In the genomic region with DNA sequence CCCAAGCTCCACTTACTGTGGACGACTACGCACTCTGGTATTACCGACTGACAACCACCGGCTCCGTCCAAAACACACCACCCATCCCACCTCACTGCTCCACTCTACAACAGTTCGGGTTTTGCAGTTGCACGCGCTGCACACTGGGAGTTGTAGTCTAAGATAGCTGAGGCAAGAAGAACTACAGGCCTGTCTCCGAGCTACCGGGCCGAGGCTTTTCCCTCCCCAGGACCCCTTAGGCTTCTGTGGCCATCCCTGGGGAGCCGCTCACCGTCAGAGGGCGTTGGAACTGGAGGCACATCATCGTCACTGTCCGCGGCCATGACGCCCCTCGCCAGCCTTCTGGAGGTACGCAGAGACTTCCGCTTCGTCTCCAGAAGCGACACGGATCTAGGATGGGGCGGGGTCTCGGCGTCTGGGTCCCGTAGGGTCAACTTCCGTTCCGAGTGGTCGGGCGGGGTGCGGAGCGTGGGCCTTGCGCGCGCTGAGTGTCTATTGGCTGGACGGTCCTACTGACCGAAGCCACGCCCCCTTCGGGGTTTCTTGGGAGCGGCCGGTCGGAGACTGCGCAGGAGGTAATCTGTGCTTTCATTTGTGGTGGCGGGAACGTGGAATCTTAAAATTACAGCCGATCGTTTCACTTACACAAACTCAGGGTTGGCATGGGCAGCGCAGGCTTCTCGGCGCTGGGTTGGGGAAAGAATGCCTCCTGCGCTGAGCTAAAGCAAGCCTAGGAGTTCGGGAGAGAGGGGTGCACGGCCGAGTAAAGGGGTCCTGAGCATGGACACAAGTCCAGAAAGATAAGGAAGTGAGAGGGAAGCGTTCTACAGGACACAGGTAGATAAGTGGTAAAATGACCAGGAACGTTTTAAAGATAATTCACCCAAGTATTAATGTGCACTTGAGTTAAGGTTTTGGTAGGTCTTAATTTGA, we compare ENCODE assay signal across 8 mouse cellular contexts. TPM values are rescaled to one million over a fixed set of nuclear protein-coding genes. Genes with fewer than 3 reads are reported as not detected.
DNase-seq lines count a peak whose midpoint lies in the region; ATAC-seq lines count a peak whose summit lies in the region.

A gene (minus strand): TSS at position 444 of the 933 bp plus-strand sequence.
A gene (plus strand): TSS at position 527 of the 933 bp plus-strand sequence.

- peaks cover 21% of the 10 kb centered on the region for H3K36me3 ChIP-seq in hindbrain, embryonic 16.5 days (ENCODE audit: control insufficient read depth, insufficient read depth, low read length)
- peaks cover 33% of the 10 kb centered on the region for H3K36me3 ChIP-seq in macrophage (ENCODE audit: inconsistent target)

- H3K4me2 ChIP-seq in hindbrain, embryonic 16.5 days (ENCODE audit: low read length): peak within 1 kb of the TSS; percentile 81

- under 1% methylated on average over 58 of the region's 58 CpGs for WGBS in hindbrain, embryonic 16.5 days
- WGBS in macrophage (ENCODE audit: missing documents): under 1% methylated on average over 56 of the region's 58 CpGs

- DNase-seq in T-cell, adult 2 months (ENCODE audit: low spot score): peak; percentile 92
- DNase-seq in cerebellum, postnatal 36 days: peak; percentile 89 to 95
- DNase-seq in gastrocnemius, adult 18-20 months (ENCODE audit: low spot score): peak; percentile 94
- DNase-seq in left cerebral cortex, adult 18-20 months (ENCODE audit: low spot score in 2 of 2): peak; percentile 89 to 95
- DNase-seq in right cerebral cortex, adult 18-20 months: peak; percentile 95
- peak; percentile 70 for DNase-seq in urinary bladder, postnatal 10 days (ENCODE audit: low spot score)

- H3K9me3 ChIP-seq in hindbrain, embryonic 16.5 days (ENCODE audit: control insufficient read depth, low read length): no peaks in the 10 kb centered on the region

- no peaks in the 10 kb centered on the region for H3K27me3 ChIP-seq in hindbrain, embryonic 16.5 days (replicated peaks; ENCODE audit: control insufficient read depth, insufficient read depth, low read length)

- H3K79me2 ChIP-seq in macrophage (ENCODE audit: inconsistent target): peaks cover 19% of the 10 kb centered on the region

- peak within 1 kb of the TSS; percentile 94 for H3K27ac ChIP-seq in hindbrain, embryonic 16.5 days (ENCODE audit: low read depth, low read length)
- H3K27ac ChIP-seq in macrophage: peak within 1 kb of the TSS; percentile 89

- H3K4me1 ChIP-seq in hindbrain, embryonic 16.5 days (ENCODE audit: control insufficient read depth, insufficient read depth, low read depth, low read length): peaks cover 9% of the 10 kb centered on the region

- H3K4me3 ChIP-seq in hindbrain, embryonic 16.5 days (ENCODE audit: low read length): peak within 1 kb of the TSS; percentile 76
- peak within 1 kb of the TSS; percentile 77 for H3K4me3 ChIP-seq in macrophage (ENCODE audit: inconsistent target)

- H3K9ac ChIP-seq in hindbrain, embryonic 16.5 days (ENCODE audit: low read depth, low read length): peak within 1 kb of the TSS; percentile 81

- peak; percentile 99 for ATAC-seq in hindbrain, embryonic 16.5 days

RNA-seq across cellular contexts. Expression of the first gene that starts in this region (rescaled TPM):
- 1 to 10 TPM; 3.7 to 4.7 TPM for total RNA-seq in gastrocnemius, adult 18-20 months (2021)
- polyA plus RNA-seq in hindbrain, embryonic 16.5 days (2015; fragmentation: Nextera tagmentation; extraction: Ambion mirVana): 29.6 and 30.1 TPM in 2 replicates
- 10 to 100 TPM; 12.5 to 15.1 TPM for total RNA-seq in left cerebral cortex, adult 18-20 months (2021)
- total RNA-seq in macrophage (2018; cell fraction: chromatin; rRNA removed): 10 to 100 TPM; 12.7 to 30.4 (median 20.6) TPM
- total RNA-seq in macrophage (2018; cell fraction: cytosol; rRNA removed): 10 to 100 TPM in 15 of 26 experiments, 1 to 10 TPM in 11; 5.9 to 13.4 (median 10.2) TPM
- total RNA-seq in macrophage (2018; cell fraction: nucleus; rRNA removed): 10 to 100 TPM; 10.1 to 26.2 (median 17.3) TPM
- 7.1 to 13.7 TPM (median 11.5 TPM) in 3 replicates for polyA plus RNA-seq in macrophage (2018)

RNA-seq across cellular contexts. Expression of the second gene that starts in this region (rescaled TPM):
- total RNA-seq in gastrocnemius, adult 18-20 months (2021): under 1 TPM; 0.80 to 0.88 TPM
- polyA plus RNA-seq in hindbrain, embryonic 16.5 days (2015; fragmentation: Nextera tagmentation; extraction: Ambion mirVana): 6.8 and 9.1 TPM in 2 replicates
- total RNA-seq in left cerebral cortex, adult 18-20 months (2021): 1 to 10 TPM; 2.0 to 3.3 TPM
- total RNA-seq in macrophage (2018; cell fraction: chromatin; rRNA removed): 1 to 10 TPM in 23 of 26 experiments, under 1 TPM in 3; 0.51 to 9.4 (median 2.4) TPM
- total RNA-seq in macrophage (2018; cell fraction: cytosol; rRNA removed): 1 to 10 TPM in 3 of 26 experiments, under 1 TPM in 23; 0.14 to 1.1 (median 0.51) TPM
- total RNA-seq in macrophage (2018; cell fraction: nucleus; rRNA removed): 1 to 10 TPM in 13 of 26 experiments, under 1 TPM in 12, not detected in 1; 0.42 to 6.4 (median 1.2) TPM
- 0.76 to 2.0 TPM (median 1.1 TPM) in 3 replicates for polyA plus RNA-seq in macrophage (2018)

Comparison
In these comparisons a context has a peak if more than half of its experiments do, and no peak if none do; other contexts are left out.
1. Peak in every context shown above with its lines: DNase-seq, ATAC-seq, H3K4me3 ChIP-seq and H3K27ac ChIP-seq.